Mouse (Mus musculus) midbrain, embryonic 12.5 days (tissue): ENCODE results near the gene Fgfr2. TPM values are rescaled to one million over a fixed set of nuclear protein-coding genes. Genes with fewer than 3 reads are reported as not detected.
"Not testable (repeated sequence)": the region's sequence is repeated elsewhere in the genome, so short reads cannot be mapped to it uniquely, and the experiment has no call there.

Experiments
- ATAC-seq: fragments of 200-750 bp; cut with Nextera tagmentation; 2 replicates; pipeline ENCODE4 v1.8.0; 2017; ENCODE audit warnings: low read depth, moderate TSS enrichment, moderate library complexity; ENCODE audit not compliant: low FRiP score
- H3K27ac ChIP-seq: fragments of 300-500 bp; sonication (generic); replicated peaks from 2 replicates; pipeline ENCODE4 v1.5.1; 2016; ENCODE audit warnings: mild to moderate bottlenecking
- H3K27me3 ChIP-seq: fragments of 300-500 bp; sonication (generic); 2 replicates; pipeline ENCODE4 v1.6.1; 2016; ENCODE audit warnings: mild to moderate bottlenecking
- H3K36me3 ChIP-seq: fragments of 300-500 bp; sonication (generic); 2 replicates; pipeline ENCODE4 v1.6.1; 2016
- H3K4me1 ChIP-seq: fragments of 300-500 bp; sonication (generic); 2 replicates; pipeline ENCODE4 v1.6.1; 2016
- H3K4me2 ChIP-seq: fragments of 300-500 bp; sonication (generic); replicated peaks from 2 replicates; pipeline ENCODE4 v1.6.1; 2016; ENCODE audit warnings: mild to moderate bottlenecking, moderate library complexity
- H3K4me3 ChIP-seq: fragments of 300-500 bp; sonication (generic); 2 replicates; pipeline ENCODE4 v1.5.1; 2016; ENCODE audit warnings: mild to moderate bottlenecking
- H3K9ac ChIP-seq: fragments of 300-500 bp; sonication (generic); replicated peaks from 2 replicates; pipeline ENCODE4 v1.6.1; 2016; ENCODE audit warnings: mild to moderate bottlenecking, moderate library complexity
- H3K9me3 ChIP-seq: fragments of 300-500 bp; sonication (generic); 2 replicates; pipeline ENCODE4 v1.6.1; 2016; ENCODE audit warnings: mild to moderate bottlenecking
- WGBS: fragments of 180-500 bp; shearing (Covaris S2); methylation state at CpG from one replicate; pipeline ENCODE4 v1.1.7; 2016; 5-methylcytosine and 5-hydroxymethylcytosine counted together
- polyA plus RNA-seq: library from polyadenylated mRNA; unstranded; fragments of >200 nt; fragmentation: Nextera tagmentation; extraction: Ambion mirVana; gene quantifications from 2 replicates; pipeline ENCODE4 v1.2.1, GENCODE M21; 2016

The Fgfr2 gene
- polyA plus RNA-seq, 1 experiment from 2014 or later: 96.5 TPM

DNA sequence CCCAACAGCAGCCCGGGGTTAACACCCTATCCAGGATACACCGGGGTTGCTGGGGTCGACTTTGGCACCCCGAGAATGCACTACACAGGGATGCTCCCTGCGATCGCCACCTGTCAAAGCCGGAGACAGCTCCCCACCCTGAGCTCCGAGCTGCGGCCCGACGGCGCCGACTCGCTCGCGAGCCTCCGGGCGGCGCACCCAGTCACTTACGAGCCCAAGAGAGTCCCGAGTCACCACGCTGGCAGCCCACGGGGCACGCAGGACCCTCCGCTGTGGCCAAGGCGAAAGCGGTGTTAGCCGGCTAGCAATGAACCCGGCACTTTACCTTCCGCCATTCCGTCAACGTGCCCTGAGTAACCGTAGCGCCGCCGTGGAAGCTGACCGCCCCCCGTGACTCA is 1713.2 kb downstream of the Fgfr2 start:
- Histone ChIP-seq H3K4me1 (peaks cover 17% of the 10 kb centered on the region), H3K4me2 (peak overlapping the region; percentile 76), H3K4me3 (peak overlapping the region; percentile 98), H3K9ac (peak overlapping the region; percentile 86), H3K27me3 (no peaks in the 10 kb centered on the region), H3K36me3 (no peaks in the 10 kb centered on the region), H3K27ac (peak overlapping the region; percentile 75), H3K9me3 (no peaks in the 10 kb centered on the region)
- under 1% methylated on average over 38 of the region's 38 CpGs for WGBS
- peak; percentile 72 for ATAC-seq

GRCm38 (mm10) chr7:131409321-131409987 is 1713.7 kb downstream of the Fgfr2 start:
- no peaks in the 10 kb centered on the region for H3K27me3 ChIP-seq
- peak overlapping the region; percentile 98 for H3K4me3 ChIP-seq
- H3K9me3 ChIP-seq: no peaks in the 10 kb centered on the region
- H3K4me2 ChIP-seq: peak overlapping the region; percentile 76
- H3K27ac ChIP-seq: 0 out of 2 replicates have a peak overlapping the region, but pooled peaks have one; percentile 75
- no peaks in the 10 kb centered on the region for H3K36me3 ChIP-seq
- 0 out of 2 replicates have a peak, but pooled peaks have one; percentile 16 for ATAC-seq
- peaks cover 17% of the 10 kb centered on the region for H3K4me1 ChIP-seq
- peak overlapping the region; percentile 86 for H3K9ac ChIP-seq
- 8% methylated on average over 16 of the region's 16 CpGs for WGBS

DNA sequence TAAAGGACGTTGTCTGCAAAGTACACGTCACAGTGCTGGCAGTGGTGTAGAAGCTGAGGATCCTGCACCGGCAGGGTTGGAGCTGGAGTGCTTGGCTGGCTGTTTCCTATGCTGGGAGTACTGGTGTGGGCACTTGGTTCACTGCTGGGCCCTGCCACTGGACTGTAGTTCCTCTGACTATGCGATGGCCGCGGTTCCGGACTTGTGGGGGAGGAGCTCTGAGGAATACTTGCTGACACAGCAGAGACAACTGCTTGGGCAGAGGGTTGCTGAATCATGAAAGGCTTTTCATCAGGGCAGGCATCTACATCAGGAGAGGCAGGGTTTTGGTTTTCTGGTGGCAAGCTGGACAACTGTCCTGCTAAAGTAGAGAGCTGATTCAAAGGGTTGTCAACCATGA is 1731.4 kb downstream of the Fgfr2 start:
- not testable (repeated sequence) for H3K4me3 ChIP-seq, H3K9me3 ChIP-seq, H3K27me3 ChIP-seq, H3K4me2 ChIP-seq, ATAC-seq, H3K9ac ChIP-seq, H3K4me1 ChIP-seq, H3K27ac ChIP-seq
- peaks cover 42% of the 10 kb centered on the region for H3K36me3 ChIP-seq
- 90% methylated on average over 7 of the region's 7 CpGs for WGBS

DNA sequence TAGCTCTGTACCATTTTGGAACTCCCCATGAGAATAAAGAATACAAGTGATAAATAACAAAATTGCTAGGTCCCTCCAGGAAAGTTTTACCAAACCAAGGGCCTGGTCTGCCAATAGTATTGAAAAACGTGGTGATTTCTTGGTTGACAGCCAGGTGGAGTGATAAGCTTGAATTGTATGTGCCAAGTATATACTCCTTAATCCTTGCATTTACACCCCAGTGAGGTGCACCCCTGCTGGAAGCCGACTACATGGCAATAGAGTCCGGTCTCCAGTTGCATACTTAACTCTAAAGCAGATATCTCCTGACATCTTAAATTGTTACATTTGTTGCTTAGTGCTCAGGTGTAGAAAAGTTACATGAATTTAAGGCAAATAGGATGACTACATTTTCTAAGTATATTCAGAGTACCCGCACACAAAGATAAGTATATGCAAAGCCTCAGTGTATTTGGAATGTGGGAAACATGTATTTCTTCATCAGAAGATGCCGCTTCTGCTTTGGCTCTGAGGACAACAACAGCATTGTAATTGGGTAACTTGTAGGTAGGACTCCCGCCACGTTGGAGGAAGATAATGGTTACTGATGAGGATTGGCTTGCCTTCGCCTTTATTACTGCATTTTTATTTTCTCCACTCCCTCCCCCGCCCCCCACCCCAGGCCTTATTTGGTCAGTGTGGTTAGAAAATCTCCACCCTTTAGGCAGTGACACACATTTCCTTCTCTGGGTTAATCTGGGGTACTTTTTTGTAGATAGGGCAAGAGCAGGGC is 1751.1 kb downstream of the Fgfr2 start:
- ATAC-seq: no peak
- WGBS: 75% methylated on average over 9 of the region's 9 CpGs
- peak overlapping the region; percentile 83 for H3K9ac ChIP-seq

GRCm38 (mm10) chr7:131371470-131371860 is 1751.7 kb downstream of the Fgfr2 start:
- Histone ChIP-seq H3K9me3 (no peaks in the 10 kb centered on the region), H3K27ac (peak overlapping the region; percentile 90), H3K4me2 (peak overlapping the region; percentile 66), H3K27me3 (no peaks in the 10 kb centered on the region), H3K4me3 (peak overlapping the region; percentile 67), H3K9ac (peak overlapping the region; percentile 83), H3K4me1 (peaks cover 6% of the 10 kb centered on the region; the same call in 1 of the 2 replicates), H3K36me3 (no peaks in the 10 kb centered on the region)
- WGBS: 8% methylated on average over 9 of the region's 9 CpGs
- ATAC-seq: no peak; the same call in 1 of the 2 replicates

More for the DNA sequence above, 1751.1 kb downstream of the Fgfr2 start:
- H3K4me2 ChIP-seq: peak overlapping the region; percentile 66
- H3K9me3 ChIP-seq: no peaks in the 10 kb centered on the region
- H3K36me3 ChIP-seq: no peaks in the 10 kb centered on the region
- H3K4me3 ChIP-seq: peak overlapping the region; percentile 67
- no peaks in the 10 kb centered on the region for H3K27me3 ChIP-seq
- H3K27ac ChIP-seq: no peak overlapping the region
- H3K4me1 ChIP-seq: peaks cover 6% of the 10 kb centered on the region; the same call in 1 of the 2 replicates

DNA sequence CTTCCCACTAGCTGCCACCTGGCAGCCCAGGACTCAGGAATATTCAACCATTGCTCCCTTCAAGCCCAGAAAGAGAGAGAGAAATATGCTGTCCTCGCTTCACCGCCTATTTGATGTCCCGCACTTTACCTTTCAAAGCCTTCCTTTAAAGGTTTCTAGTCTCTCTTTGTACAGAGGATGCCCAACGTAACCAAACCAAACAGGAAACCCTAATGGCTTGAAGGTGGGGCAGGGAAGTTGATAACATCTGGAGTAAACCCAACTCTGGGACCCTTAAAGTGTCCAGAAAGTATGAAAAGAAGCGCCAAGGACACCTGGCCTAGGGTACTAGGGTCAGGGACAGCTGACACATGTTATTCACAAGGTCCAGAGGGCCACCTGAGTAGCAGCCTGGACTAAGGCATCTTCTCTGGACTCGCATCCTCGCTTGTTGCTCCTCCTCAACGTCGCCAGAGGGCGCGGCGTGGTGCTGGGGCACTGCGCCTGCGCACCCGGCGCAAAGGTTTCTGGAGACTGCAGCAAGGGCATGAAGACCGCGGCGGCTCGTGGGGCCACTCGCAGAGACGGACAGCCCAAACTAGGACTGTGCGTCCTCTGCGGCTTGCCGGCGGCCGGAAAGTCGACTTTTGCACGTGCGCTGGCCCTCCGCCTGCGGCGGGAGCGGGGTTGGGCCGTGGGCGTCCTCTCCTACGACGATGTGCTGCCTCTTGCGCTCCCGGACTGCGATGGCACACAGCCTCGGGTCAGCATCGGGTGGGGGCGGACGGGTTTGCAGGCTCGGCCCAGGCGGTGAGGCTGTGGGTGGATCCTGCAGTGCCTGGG is 1752.3 kb downstream of the Fgfr2 start, which contains the start of gene Pstk:
Gene Pstk (plus strand): TSS at position 494 of the 822 bp plus-strand sequence.
- H3K9ac ChIP-seq: peak within 1 kb of the TSS; percentile 83
- peak; percentile 96 for ATAC-seq

GRCm38 (mm10) chr7:131364131-131364530 is 1759.0 kb downstream of the Fgfr2 start:
- H3K27me3 ChIP-seq: peaks cover 8% of the 10 kb centered on the region
- WGBS: 95% methylated on average over 8 of the region's 8 CpGs
- no peak for ATAC-seq
- H3K9me3 ChIP-seq: no peaks in the 10 kb centered on the region
- H3K36me3 ChIP-seq: peaks cover 2% of the 10 kb centered on the region; the same call in 1 of the 2 replicates
- no peak overlapping the region for H3K27ac ChIP-seq
- H3K9ac ChIP-seq: no peak overlapping the region
- H3K4me2 ChIP-seq: no peak overlapping the region
- no peak overlapping the region for H3K4me3 ChIP-seq
- peaks cover 16% of the 10 kb centered on the region for H3K4me1 ChIP-seq

More for the DNA sequence above, 1752.3 kb downstream of the Fgfr2 start, which contains the start of gene Pstk:
- Histone ChIP-seq H3K4me2 (peak within 1 kb of the TSS; percentile 66), H3K4me3 (peak within 1 kb of the TSS; percentile 67), H3K27ac (peak within 1 kb of the TSS; percentile 90), H3K27me3 (no peaks in the 10 kb centered on the region), H3K4me1 (peaks cover 6% of the 10 kb centered on the region; the same call in 1 of the 2 replicates), H3K9me3 (no peaks in the 10 kb centered on the region), H3K36me3 (no peaks in the 10 kb centered on the region)
- 5% methylated on average over 45 of the region's 47 CpGs for WGBS

- under 1% methylated on average over 55 of the region's 55 CpGs for WGBS
- peaks cover 16% of the 10 kb centered on the region for H3K4me1 ChIP-seq
- peak; percentile 97 for ATAC-seq
- peak within 1 kb of the TSS; percentile 90 for H3K4me2 ChIP-seq
- peak within 1 kb of the TSS; percentile 80 for H3K4me3 ChIP-seq
- H3K9ac ChIP-seq: peak within 1 kb of the TSS; percentile 89
- peaks cover 8% of the 10 kb centered on the region for H3K27me3 ChIP-seq
- peaks cover 15% of the 10 kb centered on the region for H3K36me3 ChIP-seq
- H3K27ac ChIP-seq: peak within 1 kb of the TSS; percentile 88
- H3K9me3 ChIP-seq: no peaks in the 10 kb centered on the region
These were observed 1760.4 kb downstream of the Fgfr2 start, which contains the start of gene 2310057M21Rik for GRCm38 (mm10) chr7:131362615-131363300. TSS of gene 2310057M21Rik (minus strand) at chr7:131362759.

DNA sequence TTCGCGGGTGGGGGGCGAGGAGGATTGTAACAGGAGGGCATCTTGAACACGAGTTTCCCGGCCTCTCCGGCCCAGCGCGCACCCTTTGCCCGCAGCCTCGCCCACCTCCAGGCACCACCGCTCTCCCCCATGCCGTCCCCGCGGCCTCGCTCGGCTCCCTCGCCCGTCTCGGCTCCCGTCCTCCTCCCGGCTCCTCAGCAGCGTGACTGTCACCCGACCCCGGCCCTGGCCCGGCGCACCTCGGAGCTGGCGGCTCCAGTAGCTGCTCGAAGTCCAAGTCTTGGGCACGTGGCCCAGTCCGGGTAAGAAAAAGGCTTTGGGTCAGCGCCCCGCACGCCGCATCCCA is 1760.9 kb downstream of the Fgfr2 start:
- ATAC-seq: peak; percentile 82; the same call in 1 of the 2 replicates

GRCm38 (mm10) chr7:131356105-131356504 is 1767.0 kb downstream of the Fgfr2 start:
- no peak overlapping the region for H3K9ac ChIP-seq
- WGBS: 96% methylated on average over 13 of the region's 13 CpGs
- no peaks in the 10 kb centered on the region for H3K27me3 ChIP-seq
- H3K27ac ChIP-seq: no peak overlapping the region
- H3K4me2 ChIP-seq: no peak overlapping the region
- H3K9me3 ChIP-seq: no peaks in the 10 kb centered on the region
- H3K36me3 ChIP-seq: peaks cover 55% of the 10 kb centered on the region
- peaks cover 3% of the 10 kb centered on the region for H3K4me1 ChIP-seq
- H3K4me3 ChIP-seq: no peak overlapping the region
- no peak for ATAC-seq

More for the DNA sequence above, 1760.9 kb downstream of the Fgfr2 start:
- WGBS: under 1% methylated on average over 35 of the region's 35 CpGs
- Histone ChIP-seq H3K9me3 (no peaks in the 10 kb centered on the region), H3K4me3 (peak overlapping the region; percentile 80), H3K27ac (peak overlapping the region; percentile 88), H3K36me3 (peaks cover 20% of the 10 kb centered on the region), H3K4me2 (peak overlapping the region; percentile 90), H3K4me1 (peaks cover 16% of the 10 kb centered on the region), H3K9ac (peak overlapping the region; percentile 89), H3K27me3 (peaks cover 8% of the 10 kb centered on the region)
